Mouse (Mus musculus) olfactory bulb, adult 2 months (tissue): Measurements from ENCODE around the gene Snapc2.

Experiments used
- CTCF ChIP-seq: fragments of 200-500 bp; IDR thresholded peaks from 2 replicates; pipeline ENCODE4 v1.5.1; 2012; ENCODE audit warnings: low read depth, mild to moderate bottlenecking, low read length, moderate library complexity; ENCODE audit not compliant: insufficient read depth
- POLR2A ChIP-seq: fragments of 200-500 bp; IDR thresholded peaks from 2 replicates; pipeline ENCODE4 v1.6.1; 2012; ENCODE audit warnings: mild to moderate bottlenecking, low read depth, low read length, moderate library complexity; ENCODE audit not compliant: insufficient read depth

GRCm38 (mm10) chr8:4226323-4226722, 26.6 kb upstream of the Snapc2 start:
- TF ChIP-seq CTCF (no peak), POLR2A (no peak)
